Mouse (Mus musculus): Measurements from ENCODE around the gene Cpn2. TPM values are rescaled to one million over a fixed set of nuclear protein-coding genes. Genes with fewer than 3 reads are reported as not detected.

Cpn2 gene
- polyA plus RNA-seq, 1 experiment from 2014 or later: 0.28 TPM

- no peaks in the 10 kb centered on the region for H3K36me3 ChIP-seq (ENCODE audit: control insufficient read depth, insufficient read depth, low read length)
- peaks cover 10% of the 10 kb centered on the region for H3K4me1 ChIP-seq (ENCODE audit: control insufficient read depth, insufficient read depth, low read length)
- WGBS: 49% methylated on average over 2 of the region's 2 CpGs
- H3K27ac ChIP-seq (ENCODE audit: low read length): no peak overlapping the region
- no peak overlapping the region for H3K4me2 ChIP-seq (ENCODE audit: low read depth, low read length)
- H3K9me3 ChIP-seq (ENCODE audit: control insufficient read depth, low read length): no peaks in the 10 kb centered on the region
- H3K4me3 ChIP-seq (ENCODE audit: low read length): no peak overlapping the region
- no peak for ATAC-seq
- H3K27me3 ChIP-seq (replicated peaks; ENCODE audit: control insufficient read depth, insufficient read depth, low read length): no peaks in the 10 kb centered on the region
- H3K9ac ChIP-seq (ENCODE audit: low read depth, low read length): no peak overlapping the region
Observed at GRCm38 (mm10) chr16:30235577-30235976, 31.7 kb downstream of the Cpn2 start.

DNA sequence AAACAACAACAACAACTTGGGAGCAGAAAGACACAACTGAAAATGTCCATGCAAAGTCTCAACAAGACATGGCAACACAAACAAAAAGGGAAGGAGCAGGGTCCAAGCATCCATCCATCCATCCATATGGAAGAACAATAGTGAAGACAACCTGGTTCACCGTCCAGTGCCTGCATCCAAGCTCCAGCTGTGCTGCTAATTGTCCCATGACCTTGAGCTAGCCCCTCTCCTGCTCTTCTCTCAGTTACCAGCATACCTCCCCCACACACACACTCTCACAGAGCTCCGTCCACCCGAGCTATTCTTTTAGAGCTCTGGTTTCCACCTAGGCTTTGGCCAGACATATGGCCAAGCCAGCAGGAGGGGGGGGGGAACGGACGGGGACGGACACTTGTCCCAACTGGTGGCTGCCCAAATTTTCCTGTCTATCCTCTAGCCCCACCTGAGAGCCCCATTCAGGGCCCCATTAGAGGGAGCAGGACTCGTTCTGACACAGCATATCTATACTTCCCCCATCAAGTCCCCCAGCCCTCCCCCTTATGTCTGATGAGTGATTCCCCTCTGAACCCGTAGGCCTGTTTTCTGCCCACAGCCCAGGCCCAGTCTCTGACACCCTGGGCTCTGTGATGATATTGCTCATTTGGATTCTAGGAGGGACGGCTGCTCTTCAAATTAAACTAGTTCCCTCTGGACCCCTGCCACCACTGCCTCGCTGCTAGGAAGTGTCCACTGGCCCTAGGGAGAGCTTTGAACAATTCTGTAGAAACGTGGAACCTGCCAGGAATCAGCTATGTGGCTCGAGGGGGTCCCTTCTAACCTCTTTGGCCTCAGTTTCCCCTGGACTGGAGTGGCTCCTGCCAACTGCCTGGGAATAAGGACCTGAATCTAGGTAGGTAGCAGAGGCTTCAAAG, 32.4 kb downstream of the Cpn2 start:
- Histone ChIP-seq H3K4me1 (ENCODE audit: control insufficient read depth, insufficient read depth, low read length) (peaks cover 10% of the 10 kb centered on the region), H3K4me3 (ENCODE audit: low read length) (no peak overlapping the region), H3K9me3 (ENCODE audit: control insufficient read depth, low read length) (no peaks in the 10 kb centered on the region), H3K9ac (ENCODE audit: low read depth, low read length) (no peak overlapping the region), H3K4me2 (ENCODE audit: low read depth, low read length) (no peak overlapping the region), H3K27ac (ENCODE audit: low read length) (no peak overlapping the region), H3K27me3 (replicated peaks; ENCODE audit: control insufficient read depth, insufficient read depth, low read length) (no peaks in the 10 kb centered on the region), H3K36me3 (ENCODE audit: control insufficient read depth, insufficient read depth, low read length) (no peaks in the 10 kb centered on the region)
- no peak for ATAC-seq
- WGBS: 57% methylated on average over 12 of the region's 12 CpGs

DNA sequence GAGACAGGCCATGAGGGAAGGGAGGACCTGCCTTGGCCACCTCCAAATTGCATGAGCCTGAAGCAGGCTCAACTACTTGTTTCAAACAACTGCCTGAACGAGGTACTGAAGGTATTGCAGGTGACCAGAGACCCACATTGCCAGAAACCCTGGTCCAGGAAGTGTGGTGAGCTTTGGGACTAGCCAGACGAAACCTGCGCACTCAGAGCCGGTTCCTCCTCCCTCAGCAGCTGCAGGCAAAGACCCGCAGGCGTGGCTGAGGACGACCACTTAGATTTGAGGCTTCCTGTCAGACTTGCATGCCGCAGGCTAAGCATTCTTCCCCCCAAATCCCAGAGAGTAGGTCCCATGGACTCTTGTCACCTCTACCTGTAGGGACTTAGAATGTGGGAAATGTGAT, 33.2 kb downstream of the Cpn2 start:
- ATAC-seq: no peak
- 50% methylated on average over 8 of the region's 8 CpGs for WGBS
- H3K27me3 ChIP-seq (replicated peaks; ENCODE audit: control insufficient read depth, insufficient read depth, low read length): no peaks in the 10 kb centered on the region

DNA sequence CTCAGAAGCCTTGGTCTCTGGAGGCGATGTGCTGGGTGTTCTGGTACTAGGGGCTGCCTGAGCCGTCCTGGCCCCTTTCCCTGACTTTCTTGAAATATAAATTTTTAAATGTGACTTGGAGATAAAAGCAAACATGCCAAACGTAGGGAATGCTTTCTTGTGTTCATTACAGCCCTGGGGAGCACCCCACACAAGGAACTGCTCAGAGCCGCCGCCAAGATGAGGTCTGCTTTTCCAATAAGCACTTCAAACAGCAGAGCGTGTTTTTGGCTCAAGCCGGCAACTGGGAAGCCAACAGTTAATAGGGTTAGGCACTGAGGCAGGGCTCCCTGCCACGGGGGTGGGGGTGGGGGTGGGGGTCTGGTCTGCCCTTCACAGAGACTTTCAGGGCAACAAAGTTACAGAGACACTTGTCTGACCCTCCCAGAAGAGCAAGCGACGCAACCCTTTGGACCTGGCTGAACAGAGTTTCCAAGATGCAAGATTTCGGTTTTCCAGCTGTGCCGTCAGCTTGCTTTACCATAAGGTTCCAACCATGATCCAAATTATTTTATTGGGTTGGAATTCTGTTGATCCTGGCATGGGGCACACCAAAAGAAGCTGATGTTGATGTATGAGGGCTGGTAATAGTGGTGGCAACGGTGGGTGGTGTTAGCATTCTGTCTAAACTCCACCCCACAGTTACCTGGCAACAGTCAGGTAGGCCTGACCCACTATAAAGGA, 35.3 kb downstream of the Cpn2 start:
- H3K4me2 ChIP-seq (ENCODE audit: low read depth, low read length): no peak overlapping the region

More for the DNA sequence above, 33.2 kb downstream of the Cpn2 start:
- H3K9ac ChIP-seq (ENCODE audit: low read depth, low read length): no peak overlapping the region
- no peak overlapping the region for H3K4me3 ChIP-seq (ENCODE audit: low read length)
- peaks cover 10% of the 10 kb centered on the region for H3K4me1 ChIP-seq (ENCODE audit: control insufficient read depth, insufficient read depth, low read length)
- H3K27ac ChIP-seq (ENCODE audit: low read length): no peak overlapping the region
- no peaks in the 10 kb centered on the region for H3K9me3 ChIP-seq (ENCODE audit: control insufficient read depth, low read length)
- no peaks in the 10 kb centered on the region for H3K36me3 ChIP-seq (ENCODE audit: control insufficient read depth, insufficient read depth, low read length)
- no peak overlapping the region for H3K4me2 ChIP-seq (ENCODE audit: low read depth, low read length)

DNA sequence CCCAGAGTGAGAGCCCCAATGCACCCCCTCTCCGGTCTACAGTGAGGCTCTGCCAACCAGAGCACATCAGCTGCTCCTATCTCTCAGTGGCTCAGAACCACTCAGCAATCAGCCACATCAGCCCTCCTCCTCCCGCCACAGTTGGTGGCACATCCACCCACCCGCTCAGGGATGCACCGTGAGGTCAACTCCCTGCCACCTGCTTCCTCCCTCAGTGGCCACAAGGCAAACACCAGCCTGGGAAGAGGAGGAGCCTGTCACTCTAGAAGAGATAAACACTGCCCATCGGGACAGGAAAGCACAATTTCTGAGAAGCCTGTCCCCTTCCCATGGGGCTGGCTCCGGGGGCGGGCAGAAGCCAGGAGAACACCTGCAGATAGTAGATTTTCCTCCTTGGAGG, 39.9 kb downstream of the Cpn2 start:
- H3K27me3 ChIP-seq (replicated peaks; ENCODE audit: control insufficient read depth, insufficient read depth, low read length): no peaks in the 10 kb centered on the region
- H3K9ac ChIP-seq (ENCODE audit: low read depth, low read length): no peak overlapping the region
- peak; percentile 28; the same call in 1 of the 2 replicates for ATAC-seq
- no peak overlapping the region for H3K4me2 ChIP-seq (ENCODE audit: low read depth, low read length)
- H3K27ac ChIP-seq (ENCODE audit: low read length): no peak overlapping the region
- no peak overlapping the region for H3K4me3 ChIP-seq (ENCODE audit: low read length)
- no peaks in the 10 kb centered on the region for H3K4me1 ChIP-seq (ENCODE audit: control insufficient read depth, insufficient read depth, low read length)
- no peaks in the 10 kb centered on the region for H3K36me3 ChIP-seq (ENCODE audit: control insufficient read depth, insufficient read depth, low read length)
- H3K9me3 ChIP-seq (ENCODE audit: control insufficient read depth, low read length): no peaks in the 10 kb centered on the region
- WGBS: 33% methylated on average over 7 of the region's 7 CpGs

More for the DNA sequence above, 35.3 kb downstream of the Cpn2 start:
- Histone ChIP-seq H3K4me1 (ENCODE audit: control insufficient read depth, insufficient read depth, low read length) (peaks cover 10% of the 10 kb centered on the region), H3K9ac (ENCODE audit: low read depth, low read length) (0 out of 2 replicates have a peak overlapping the region, but pooled peaks have one; percentile 6), H3K4me3 (ENCODE audit: low read length) (no peak overlapping the region), H3K36me3 (ENCODE audit: control insufficient read depth, insufficient read depth, low read length) (no peaks in the 10 kb centered on the region), H3K9me3 (ENCODE audit: control insufficient read depth, low read length) (no peaks in the 10 kb centered on the region), H3K27ac (ENCODE audit: low read length) (no peak overlapping the region), H3K27me3 (replicated peaks; ENCODE audit: control insufficient read depth, insufficient read depth, low read length) (no peaks in the 10 kb centered on the region)
- WGBS: 48% methylated on average over 13 of the region's 13 CpGs
- no peak for ATAC-seq

DNA sequence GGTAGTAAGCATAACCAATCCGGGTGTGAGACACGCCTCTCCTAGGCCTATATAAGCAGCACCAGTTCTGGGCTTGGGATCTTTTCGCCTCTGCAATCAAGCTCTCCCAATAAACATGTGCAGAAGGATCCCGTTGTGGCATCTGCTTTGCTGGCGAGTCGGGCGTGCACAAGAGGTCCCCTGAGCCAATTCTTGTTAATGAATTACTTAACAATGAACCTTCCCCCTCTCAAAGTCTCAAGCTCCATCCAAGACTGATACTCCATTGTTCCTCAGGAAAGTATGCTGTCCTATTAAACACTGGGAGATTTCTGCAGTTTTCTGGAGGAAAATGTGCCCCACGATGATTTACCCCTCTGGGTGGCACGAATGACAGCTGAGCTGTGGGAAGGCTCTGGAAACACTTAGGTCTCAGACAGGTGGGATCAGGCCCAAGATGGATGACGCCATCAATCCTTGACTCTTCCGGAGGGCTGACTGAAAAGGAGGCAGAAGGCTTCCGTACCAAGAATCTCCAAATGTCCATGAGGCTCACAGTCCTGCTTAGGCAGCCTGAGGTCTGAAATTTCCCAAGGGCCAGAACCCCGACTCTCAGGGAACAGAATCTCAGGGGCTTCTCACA, 46.0 kb downstream of the Cpn2 start:
- no peak for ATAC-seq
- Histone ChIP-seq H3K36me3 (ENCODE audit: control insufficient read depth, insufficient read depth, low read length) (no peaks in the 10 kb centered on the region), H3K9ac (ENCODE audit: low read depth, low read length) (no peak overlapping the region), H3K4me1 (ENCODE audit: control insufficient read depth, insufficient read depth, low read length) (no peaks in the 10 kb centered on the region), H3K9me3 (ENCODE audit: control insufficient read depth, low read length) (no peaks in the 10 kb centered on the region), H3K27me3 (replicated peaks; ENCODE audit: control insufficient read depth, insufficient read depth, low read length) (no peaks in the 10 kb centered on the region), H3K4me3 (ENCODE audit: low read length) (no peak overlapping the region), H3K4me2 (ENCODE audit: low read depth, low read length) (no peak overlapping the region), H3K27ac (ENCODE audit: low read length) (no peak overlapping the region)
- 60% methylated on average over 11 of the region's 13 CpGs for WGBS

DNA sequence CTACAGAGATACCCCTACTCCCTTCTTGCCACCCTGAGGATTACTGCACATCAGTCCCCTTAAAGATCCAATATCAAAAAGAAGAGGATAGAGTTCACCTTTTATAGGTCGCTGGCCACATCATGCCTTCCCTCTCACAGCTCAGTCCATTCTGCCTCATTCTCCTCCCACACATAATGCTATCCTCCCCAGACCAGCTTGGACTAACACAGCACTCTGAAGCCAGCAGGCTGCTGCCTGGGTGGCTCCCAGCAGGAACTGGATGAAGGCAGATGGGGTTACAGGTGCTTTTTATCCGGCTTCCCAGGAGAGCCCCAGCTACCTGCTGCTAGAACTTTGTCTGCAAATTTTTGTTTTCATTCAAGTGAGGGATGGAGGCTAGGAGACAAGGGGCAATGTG, 51.5 kb downstream of the Cpn2 start:
- no peaks in the 10 kb centered on the region for H3K4me1 ChIP-seq (ENCODE audit: control insufficient read depth, insufficient read depth, low read length)
- no peak overlapping the region for H3K4me2 ChIP-seq (ENCODE audit: low read depth, low read length)
- no peaks in the 10 kb centered on the region; the same call in 1 of the 2 replicates for H3K27me3 ChIP-seq (replicated peaks; ENCODE audit: control insufficient read depth, insufficient read depth, low read length)
- ATAC-seq: no peak
- H3K9ac ChIP-seq (ENCODE audit: low read depth, low read length): no peak overlapping the region
- no peaks in the 10 kb centered on the region for H3K9me3 ChIP-seq (ENCODE audit: control insufficient read depth, low read length)
- 32% methylated on average over 2 of the region's 2 CpGs for WGBS
- no peak overlapping the region for H3K27ac ChIP-seq (ENCODE audit: low read length)
- no peaks in the 10 kb centered on the region for H3K36me3 ChIP-seq (ENCODE audit: control insufficient read depth, insufficient read depth, low read length)
- H3K4me3 ChIP-seq (ENCODE audit: low read length): no peak overlapping the region

DNA sequence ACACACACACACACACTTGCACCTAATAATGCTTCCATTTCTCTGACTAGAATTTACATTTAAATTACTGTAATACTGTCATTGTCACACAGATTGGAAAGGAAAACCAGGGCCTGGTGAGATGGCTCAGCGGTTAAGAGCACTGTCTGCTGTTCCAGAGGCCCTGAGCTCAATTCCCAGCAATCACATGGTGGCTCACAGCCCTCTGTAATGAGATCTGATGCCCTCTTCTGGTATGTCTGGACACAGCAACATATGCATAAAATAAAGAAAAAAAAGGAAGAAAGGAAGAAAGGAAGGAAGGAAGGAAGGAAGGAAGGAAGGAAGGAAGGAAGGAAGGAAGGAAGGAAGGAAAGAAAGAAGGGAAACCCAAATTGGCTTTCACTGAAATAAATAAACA, 53.7 kb downstream of the Cpn2 start:
- no peak for ATAC-seq
- H3K4me3 ChIP-seq (ENCODE audit: low read length): no peak overlapping the region
- H3K27me3 ChIP-seq (replicated peaks; ENCODE audit: control insufficient read depth, insufficient read depth, low read length): no peaks in the 10 kb centered on the region; the same call in 1 of the 2 replicates
- no peak overlapping the region for H3K9ac ChIP-seq (ENCODE audit: low read depth, low read length)
- no peak overlapping the region for H3K27ac ChIP-seq (ENCODE audit: low read length)
- H3K36me3 ChIP-seq (ENCODE audit: control insufficient read depth, insufficient read depth, low read length): no peaks in the 10 kb centered on the region
- no peak overlapping the region for H3K4me2 ChIP-seq (ENCODE audit: low read depth, low read length)
- H3K4me1 ChIP-seq (ENCODE audit: control insufficient read depth, insufficient read depth, low read length): no peaks in the 10 kb centered on the region
- whole genome bisulfite sequencing: 80% methylated on average over 1 of the region's 1 CpGs
- no peaks in the 10 kb centered on the region for H3K9me3 ChIP-seq (ENCODE audit: control insufficient read depth, low read length)

DNA sequence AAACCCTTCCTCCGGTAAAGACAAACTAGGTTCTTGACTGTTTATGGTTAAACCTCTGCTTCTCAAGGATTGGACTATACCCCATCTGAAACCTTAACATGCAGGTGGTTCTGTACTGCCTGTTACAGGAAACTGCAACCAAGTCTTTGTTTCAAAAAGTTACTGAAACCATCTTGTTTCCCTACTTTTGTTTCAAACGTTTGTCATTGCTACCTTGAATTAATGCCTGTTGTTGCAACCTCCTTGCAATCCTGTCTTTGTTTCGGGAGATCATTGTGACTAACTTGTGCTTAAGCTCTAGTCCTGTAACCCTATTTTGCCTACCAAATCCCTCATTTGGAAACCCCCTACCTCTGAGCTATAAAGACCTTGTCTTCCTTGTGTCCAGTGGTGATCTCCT, 55.3 kb downstream of the Cpn2 start:
- ATAC-seq: no peak
- no peak overlapping the region for H3K27ac ChIP-seq (ENCODE audit: low read length)
- no peaks in the 10 kb centered on the region for H3K4me1 ChIP-seq (ENCODE audit: control insufficient read depth, insufficient read depth, low read length)
- 71% methylated on average over 3 of the region's 3 CpGs for WGBS
- no peaks in the 10 kb centered on the region for H3K9me3 ChIP-seq (ENCODE audit: control insufficient read depth, low read length)
- H3K27me3 ChIP-seq (replicated peaks; ENCODE audit: control insufficient read depth, insufficient read depth, low read length): no peaks in the 10 kb centered on the region; the same call in 1 of the 2 replicates
- H3K36me3 ChIP-seq (ENCODE audit: control insufficient read depth, insufficient read depth, low read length): no peaks in the 10 kb centered on the region
- no peak overlapping the region for H3K9ac ChIP-seq (ENCODE audit: low read depth, low read length)
- H3K4me3 ChIP-seq (ENCODE audit: low read length): no peak overlapping the region
- no peak overlapping the region for H3K4me2 ChIP-seq (ENCODE audit: low read depth, low read length)
